Mouse (Mus musculus): ENCODE data around the gene Atp5s. TPM values are rescaled to one million over a fixed set of nuclear protein-coding genes. Genes with fewer than 3 reads are reported as not detected.

Atp5s gene
- polyA plus RNA-seq, 1 experiment from 2014 or later = 29.4 TPM

- Histone ChIP-seq H3K9me3 (ENCODE audit: control insufficient read depth, low read length) (no peaks in the 10 kb centered on the region), H3K36me3 (ENCODE audit: control insufficient read depth, insufficient read depth, low read length) (no peaks in the 10 kb centered on the region), H3K4me2 (replicated peaks; ENCODE audit: low read depth, low read length) (no peak overlapping the region), H3K4me3 (ENCODE audit: low read length) (no peak overlapping the region), H3K4me1 (ENCODE audit: control insufficient read depth, insufficient read depth, low read length) (peaks cover 21% of the 10 kb centered on the region), H3K27ac (ENCODE audit: low read depth, low read length) (no peak overlapping the region), H3K9ac (ENCODE audit: low read depth, low read length) (no peak overlapping the region), H3K27me3 (ENCODE audit: control insufficient read depth, insufficient read depth, low read length) (no peaks in the 10 kb centered on the region)
- WGBS = 80% methylated on average over 9 of the region's 9 CpGs
- ATAC-seq (ENCODE audit: low FRiP score, low TSS enrichment) = no peak
Measured at GRCm38 (mm10) chr12:69765543-69765942, 40.8 kb downstream of the Atp5s start.

GRCm38 (mm10) chr12:69766185-69766904 lies 41.6 kb downstream of the Atp5s start:
- Histone ChIP-seq H3K36me3 (ENCODE audit: control insufficient read depth, insufficient read depth, low read length) (no peaks in the 10 kb centered on the region), H3K9me3 (ENCODE audit: control insufficient read depth, low read length) (no peaks in the 10 kb centered on the region), H3K9ac (ENCODE audit: low read depth, low read length) (no peak overlapping the region), H3K4me3 (ENCODE audit: low read length) (no peak overlapping the region), H3K4me1 (ENCODE audit: control insufficient read depth, insufficient read depth, low read length) (peaks cover 21% of the 10 kb centered on the region), H3K27ac (ENCODE audit: low read depth, low read length) (no peak overlapping the region), H3K27me3 (ENCODE audit: control insufficient read depth, insufficient read depth, low read length) (no peaks in the 10 kb centered on the region), H3K4me2 (replicated peaks; ENCODE audit: low read depth, low read length) (no peak overlapping the region)
- peak; percentile 61; the same call in 1 of the 2 replicates for ATAC-seq (ENCODE audit: low FRiP score, low TSS enrichment)
- 51% methylated on average over 10 of the region's 10 CpGs for WGBS

GRCm38 (mm10) chr12:69767476-69768258 lies 42.9 kb downstream of the Atp5s start:
- no peak overlapping the region for H3K4me2 ChIP-seq (replicated peaks; ENCODE audit: low read depth, low read length)
- H3K4me3 ChIP-seq (ENCODE audit: low read length) = no peak overlapping the region
- 57% methylated on average over 9 of the region's 9 CpGs for WGBS
- no peaks in the 10 kb centered on the region for H3K27me3 ChIP-seq (ENCODE audit: control insufficient read depth, insufficient read depth, low read length)
- no peak for ATAC-seq (ENCODE audit: low FRiP score, low TSS enrichment)
- no peak overlapping the region for H3K27ac ChIP-seq (ENCODE audit: low read depth, low read length)
- H3K36me3 ChIP-seq (ENCODE audit: control insufficient read depth, insufficient read depth, low read length) = no peaks in the 10 kb centered on the region
- H3K9ac ChIP-seq (ENCODE audit: low read depth, low read length) = no peak overlapping the region
- no peaks in the 10 kb centered on the region for H3K9me3 ChIP-seq (ENCODE audit: control insufficient read depth, low read length)
- peaks cover 21% of the 10 kb centered on the region for H3K4me1 ChIP-seq (ENCODE audit: control insufficient read depth, insufficient read depth, low read length)

- H3K36me3 ChIP-seq (ENCODE audit: control insufficient read depth, insufficient read depth, low read length) = no peaks in the 10 kb centered on the region
- WGBS = 47% methylated on average over 2 of the region's 2 CpGs
- H3K27me3 ChIP-seq (ENCODE audit: control insufficient read depth, insufficient read depth, low read length) = no peaks in the 10 kb centered on the region
- H3K9me3 ChIP-seq (ENCODE audit: control insufficient read depth, low read length) = no peaks in the 10 kb centered on the region
- H3K4me1 ChIP-seq (ENCODE audit: control insufficient read depth, insufficient read depth, low read length) = peaks cover 21% of the 10 kb centered on the region
- H3K4me2 ChIP-seq (replicated peaks; ENCODE audit: low read depth, low read length) = no peak overlapping the region
- H3K9ac ChIP-seq (ENCODE audit: low read depth, low read length) = no peak overlapping the region
- no peak for ATAC-seq (ENCODE audit: low FRiP score, low TSS enrichment)
- no peak overlapping the region for H3K4me3 ChIP-seq (ENCODE audit: low read length)
- H3K27ac ChIP-seq (ENCODE audit: low read depth, low read length) = no peak overlapping the region
Measured at GRCm38 (mm10) chr12:69768841-69769240, 44.1 kb downstream of the Atp5s start.

GRCm38 (mm10) chr12:69776607-69777340 lies 52.0 kb downstream of the Atp5s start:
- Histone ChIP-seq H3K4me2 (replicated peaks; ENCODE audit: low read depth, low read length) (no peak overlapping the region), H3K4me3 (ENCODE audit: low read length) (no peak overlapping the region), H3K27me3 (ENCODE audit: control insufficient read depth, insufficient read depth, low read length) (no peaks in the 10 kb centered on the region), H3K36me3 (ENCODE audit: control insufficient read depth, insufficient read depth, low read length) (no peaks in the 10 kb centered on the region), H3K27ac (ENCODE audit: low read depth, low read length) (peak overlapping the region; percentile 85; the same call in 1 of the 2 replicates), H3K4me1 (ENCODE audit: control insufficient read depth, insufficient read depth, low read length) (peaks cover 16% of the 10 kb centered on the region), H3K9me3 (ENCODE audit: control insufficient read depth, low read length) (no peaks in the 10 kb centered on the region), H3K9ac (ENCODE audit: low read depth, low read length) (no peak overlapping the region)
- WGBS = 67% methylated on average over 11 of the region's 11 CpGs
- ATAC-seq (ENCODE audit: low FRiP score, low TSS enrichment) = no peak

- Histone ChIP-seq H3K9ac (ENCODE audit: low read depth, low read length) (no peak overlapping the region), H3K4me3 (ENCODE audit: low read length) (no peak overlapping the region), H3K27me3 (ENCODE audit: control insufficient read depth, insufficient read depth, low read length) (no peaks in the 10 kb centered on the region), H3K4me1 (ENCODE audit: control insufficient read depth, insufficient read depth, low read length) (peaks cover 21% of the 10 kb centered on the region), H3K4me2 (replicated peaks; ENCODE audit: low read depth, low read length) (no peak overlapping the region), H3K9me3 (ENCODE audit: control insufficient read depth, low read length) (no peaks in the 10 kb centered on the region), H3K27ac (ENCODE audit: low read depth, low read length) (peak overlapping the region; percentile 85), H3K36me3 (ENCODE audit: control insufficient read depth, insufficient read depth, low read length) (no peaks in the 10 kb centered on the region)
- ATAC-seq (ENCODE audit: low FRiP score, low TSS enrichment) = no peak
- WGBS = 85% methylated on average over 6 of the region's 6 CpGs
Measured at GRCm38 (mm10) chr12:69777341-69777730, 52.6 kb downstream of the Atp5s start.

GRCm38 (mm10) chr12:69777957-69778356 lies 53.2 kb downstream of the Atp5s start:
- no peaks in the 10 kb centered on the region for H3K27me3 ChIP-seq (ENCODE audit: control insufficient read depth, insufficient read depth, low read length)
- H3K4me3 ChIP-seq (ENCODE audit: low read length) = no peak overlapping the region
- ATAC-seq (ENCODE audit: low FRiP score, low TSS enrichment) = no peak
- 63% methylated on average over 2 of the region's 2 CpGs for WGBS
- no peaks in the 10 kb centered on the region for H3K9me3 ChIP-seq (ENCODE audit: control insufficient read depth, low read length)
- H3K4me2 ChIP-seq (replicated peaks; ENCODE audit: low read depth, low read length) = no peak overlapping the region; the same call in 1 of the 2 replicates
- peak overlapping the region; percentile 85 for H3K27ac ChIP-seq (ENCODE audit: low read depth, low read length)
- no peak overlapping the region for H3K9ac ChIP-seq (ENCODE audit: low read depth, low read length)
- H3K36me3 ChIP-seq (ENCODE audit: control insufficient read depth, insufficient read depth, low read length) = no peaks in the 10 kb centered on the region
- peaks cover 27% of the 10 kb centered on the region for H3K4me1 ChIP-seq (ENCODE audit: control insufficient read depth, insufficient read depth, low read length)

- H3K4me2 ChIP-seq (replicated peaks; ENCODE audit: low read depth, low read length) = no peak overlapping the region
- no peak for ATAC-seq (ENCODE audit: low FRiP score, low TSS enrichment)
- peak overlapping the region; percentile 73; the same call in 1 of the 2 replicates for H3K27ac ChIP-seq (ENCODE audit: low read depth, low read length)
- H3K27me3 ChIP-seq (ENCODE audit: control insufficient read depth, insufficient read depth, low read length) = no peaks in the 10 kb centered on the region
- no peaks in the 10 kb centered on the region for H3K9me3 ChIP-seq (ENCODE audit: control insufficient read depth, low read length)
- H3K36me3 ChIP-seq (ENCODE audit: control insufficient read depth, insufficient read depth, low read length) = no peaks in the 10 kb centered on the region
- 48% methylated on average over 8 of the region's 8 CpGs for WGBS
- peaks cover 27% of the 10 kb centered on the region for H3K4me1 ChIP-seq (ENCODE audit: control insufficient read depth, insufficient read depth, low read length)
- no peak overlapping the region for H3K4me3 ChIP-seq (ENCODE audit: low read length)
- H3K9ac ChIP-seq (ENCODE audit: low read depth, low read length) = no peak overlapping the region
Measured at GRCm38 (mm10) chr12:69781480-69781879, 56.7 kb downstream of the Atp5s start.

All from kidney, embryonic 14.5 days (tissue).